Mouse (Mus musculus) embryonic facial prominence, embryonic 11.5 days (tissue): ENCODE data around the gene Itga2b. TPM values are rescaled to one million over a fixed set of nuclear protein-coding genes. Genes with fewer than 3 reads are reported as not detected.

Source experiments
- ATAC-seq: fragments of 200-750 bp; cut with Nextera tagmentation; replicated peaks from 2 replicates; pipeline ENCODE4 v1.8.0; 2017; ENCODE audit warnings: low read depth; ENCODE audit not compliant: insufficient number of reproducible peaks, low FRiP score, low TSS enrichment
- DNase-seq: peaks from one replicate; pipeline ENCODE4 v3.0.0-alpha.2; 2015; ENCODE audit warnings: low spot score
- H3K27ac ChIP-seq: fragments of 300-500 bp; sonication (generic); replicated peaks from 2 replicates; pipeline ENCODE4 v1.5.1; 2014; ENCODE audit warnings: mild to moderate bottlenecking, low read depth, low read length, control low read depth
- H3K27me3 ChIP-seq: fragments of 300-500 bp; sonication (generic); 2 replicates; pipeline ENCODE4 v1.6.1; 2014; ENCODE audit warnings: mild to moderate bottlenecking, low read length, moderate library complexity, mixed read lengths; ENCODE audit not compliant: control insufficient read depth, insufficient read depth
- H3K36me3 ChIP-seq: fragments of 300-500 bp; sonication (generic); replicated peaks from 2 replicates; pipeline ENCODE4 v1.6.1; 2014; ENCODE audit warnings: low read depth, mild to moderate bottlenecking, low read length, moderate library complexity, mixed read lengths; ENCODE audit not compliant: control insufficient read depth, insufficient read depth
- H3K4me1 ChIP-seq: fragments of 300-500 bp; sonication (generic); 2 replicates; pipeline ENCODE4 v1.6.1; 2014; ENCODE audit warnings: low read length, mixed read lengths; ENCODE audit not compliant: control insufficient read depth, insufficient read depth
- H3K4me2 ChIP-seq: fragments of 300-500 bp; sonication (generic); 2 replicates; pipeline ENCODE4 v1.6.1; 2014; ENCODE audit warnings: low read depth, mild to moderate bottlenecking, control low read depth, low read length, moderate library complexity
- H3K4me3 ChIP-seq: fragments of 300-500 bp; sonication (generic); 2 replicates; pipeline ENCODE4 v1.5.1; 2014; ENCODE audit warnings: low read depth, low read length, control low read depth
- H3K9ac ChIP-seq: fragments of 300-500 bp; sonication (generic); replicated peaks from 2 replicates; pipeline ENCODE4 v1.6.1; 2014; ENCODE audit warnings: mild to moderate bottlenecking, control low read depth, low read length
- H3K9me3 ChIP-seq: fragments of 300-500 bp; sonication (generic); replicated peaks from 2 replicates; pipeline ENCODE4 v1.6.1; 2016; ENCODE audit warnings: mild to moderate bottlenecking, low read length, inconsistent platforms, mixed read lengths; ENCODE audit not compliant: control insufficient read depth
- whole genome bisulfite sequencing: fragments of 180-500 bp; shearing (Covaris S2); extraction: QIAGEN DNeasy Blood & Tissue Kit; methylation state at CpG from one replicate; pipeline ENCODE4 v1.1.7; 2014; 5-methylcytosine and 5-hydroxymethylcytosine counted together
- polyA plus RNA-seq: library from polyadenylated mRNA; unstranded; fragments of >200 nt; fragmentation: Nextera tagmentation; extraction: Ambion mirVana; gene quantifications from 2 replicates; pipeline ENCODE4 v1.2.1, GENCODE M21; 2014

Itga2b gene
- polyA plus RNA-seq, 1 experiment from 2014 or later, result 4.4 TPM

GRCm38 (mm10) chr11:102475027-102475426 is 5.1 kb upstream of the Itga2b start:
- Histone ChIP-seq H3K4me1 (no peaks in the 10 kb centered on the region), H3K27ac (no peak overlapping the region), H3K4me2 (no peak overlapping the region), H3K27me3 (no peaks in the 10 kb centered on the region), H3K36me3 (peaks cover 12% of the 10 kb centered on the region), H3K9ac (no peak overlapping the region), H3K4me3 (no peak overlapping the region), H3K9me3 (no peaks in the 10 kb centered on the region)
- ATAC-seq, result no peak
- 91% methylated on average over 3 of the region's 3 CpGs for WGBS
- no peak for DNase-seq

GRCm38 (mm10) chr11:102467041-102467631 is 2.8 kb downstream of the Itga2b start:
- peak; percentile 94 for DNase-seq
- WGBS, result 1% methylated on average over 36 of the region's 37 CpGs
- peak overlapping the region; percentile 29 for H3K4me3 ChIP-seq
- no peaks in the 10 kb centered on the region for H3K9me3 ChIP-seq
- H3K4me2 ChIP-seq, result peak overlapping the region; percentile 70
- no peak overlapping the region; the same call in 1 of the 2 replicates for H3K27ac ChIP-seq
- peak; percentile 82 for ATAC-seq
- H3K27me3 ChIP-seq, result no peaks in the 10 kb centered on the region
- no peaks in the 10 kb centered on the region for H3K36me3 ChIP-seq
- peaks cover 4% of the 10 kb centered on the region for H3K4me1 ChIP-seq
- H3K9ac ChIP-seq, result peak overlapping the region; percentile 50

GRCm38 (mm10) chr11:102465713-102466436 is 4.0 kb downstream of the Itga2b start:
- Histone ChIP-seq H3K36me3 (no peaks in the 10 kb centered on the region), H3K9me3 (no peaks in the 10 kb centered on the region), H3K27me3 (no peaks in the 10 kb centered on the region), H3K9ac (no peak overlapping the region), H3K4me2 (0 out of 2 replicates have a peak overlapping the region, but pooled peaks have one; percentile 2), H3K4me1 (peaks cover 4% of the 10 kb centered on the region), H3K4me3 (no peak overlapping the region), H3K27ac (no peak overlapping the region)
- ATAC-seq (no peak), DNase-seq (peak; percentile 58)
- WGBS, result 8% methylated on average over 26 of the region's 26 CpGs

- ATAC-seq, result no peak
- 96% methylated on average over 6 of the region's 6 CpGs for WGBS
- no peak for DNase-seq
- Histone ChIP-seq H3K4me3 (no peak overlapping the region), H3K9me3 (no peaks in the 10 kb centered on the region), H3K27me3 (no peaks in the 10 kb centered on the region), H3K36me3 (no peaks in the 10 kb centered on the region), H3K4me2 (no peak overlapping the region), H3K4me1 (peaks cover 4% of the 10 kb centered on the region), H3K9ac (no peak overlapping the region), H3K27ac (no peak overlapping the region)
Observed at GRCm38 (mm10) chr11:102464901-102465300, 5.0 kb downstream of the Itga2b start.

- Histone ChIP-seq H3K9me3 (no peaks in the 10 kb centered on the region), H3K4me2 (no peak overlapping the region), H3K9ac (no peak overlapping the region), H3K27ac (no peak overlapping the region), H3K4me1 (no peaks in the 10 kb centered on the region), H3K27me3 (no peaks in the 10 kb centered on the region; the same call in 1 of the 2 replicates), H3K4me3 (no peak overlapping the region), H3K36me3 (no peaks in the 10 kb centered on the region)
- 88% methylated on average over 3 of the region's 3 CpGs for WGBS
- DNase-seq (no peak), ATAC-seq (no peak)
Observed at GRCm38 (mm10) chr11:102461764-102462163, 8.2 kb downstream of the Itga2b start.

GRCm38 (mm10) chr11:102460541-102460940 is 9.4 kb downstream of the Itga2b start:
- no peaks in the 10 kb centered on the region; the same call in 1 of the 2 replicates for H3K27me3 ChIP-seq
- H3K27ac ChIP-seq, result no peak overlapping the region
- H3K4me1 ChIP-seq, result no peaks in the 10 kb centered on the region
- H3K9ac ChIP-seq, result no peak overlapping the region
- DNase-seq, result no peak
- no peak overlapping the region for H3K4me3 ChIP-seq
- H3K36me3 ChIP-seq, result no peaks in the 10 kb centered on the region
- no peaks in the 10 kb centered on the region for H3K9me3 ChIP-seq
- 58% methylated on average over 16 of the region's 16 CpGs for WGBS
- H3K4me2 ChIP-seq, result no peak overlapping the region
- no peak for ATAC-seq

- Histone ChIP-seq H3K9ac (peak overlapping the region; percentile 36), H3K4me3 (peak overlapping the region; percentile 38), H3K27ac (peak overlapping the region; percentile 5; the same call in 1 of the 2 replicates), H3K4me1 (no peaks in the 10 kb centered on the region; the same call in 1 of the 2 replicates), H3K9me3 (no peaks in the 10 kb centered on the region), H3K36me3 (no peaks in the 10 kb centered on the region), H3K27me3 (peaks cover 2% of the 10 kb centered on the region; the same call in 1 of the 2 replicates), H3K4me2 (peak overlapping the region; percentile 62)
- under 1% methylated on average over 40 of the region's 40 CpGs for WGBS
- DNase-seq (peak; percentile 90), ATAC-seq (peak; percentile 83)
Observed at GRCm38 (mm10) chr11:102455740-102456396, 14.1 kb downstream of the Itga2b start.

GRCm38 (mm10) chr11:102453131-102453530 is 16.8 kb downstream of the Itga2b start:
- Histone ChIP-seq H3K4me1 (peaks cover 2% of the 10 kb centered on the region; the same call in 1 of the 2 replicates), H3K36me3 (no peaks in the 10 kb centered on the region), H3K27ac (no peak overlapping the region), H3K4me3 (no peak overlapping the region), H3K9ac (no peak overlapping the region), H3K4me2 (no peak overlapping the region), H3K9me3 (no peaks in the 10 kb centered on the region), H3K27me3 (peaks cover 2% of the 10 kb centered on the region)
- 15% methylated on average over 10 of the region's 10 CpGs for whole genome bisulfite sequencing
- DNase-seq, result no peak
- ATAC-seq, result no peak
